Mouse (Mus musculus) E14TG2a.4 (cell line): ENCODE measurements at regions not wholly inside any gene's neighbourhood (a gene's known extent, or its start where the extent isn't known, plus 50 kb on each side); places are given as distances from the start of the nearest gene placed in this dataset.

Experiments used
- H3K27me3 ChIP-seq: 2 replicates; pipeline ENCODE4 v1.6.1; 2014; ENCODE audit warnings: low read length, control low read depth; ENCODE audit not compliant: insufficient read depth
- H3K36me3 ChIP-seq: 2 replicates; pipeline ENCODE4 v1.6.1; 2014; ENCODE audit warnings: low read length, control low read depth; ENCODE audit not compliant: insufficient read depth
- H3K4me1 ChIP-seq: replicated peaks from 2 replicates; pipeline ENCODE4 v1.6.1; 2014; ENCODE audit warnings: low read depth, low read length, control low read depth
- H3K4me3 ChIP-seq: replicated peaks from 2 replicates; pipeline ENCODE4 v1.5.1; 2014; ENCODE audit warnings: mild to moderate bottlenecking, low read length
- H3K9me3 ChIP-seq: 2 replicates; pipeline ENCODE4 v1.6.1; 2014; ENCODE audit warnings: low read length, control low read depth
- CTCF ChIP-seq: conservative IDR thresholded peaks from 2 replicates; pipeline ENCODE4 v1.5.1; 2014; ENCODE audit warnings: low read length
- NANOG ChIP-seq: IDR thresholded peaks from 2 replicates; pipeline ENCODE4 v1.6.1; 2014; ENCODE audit warnings: borderline replicate concordance, low read length, mixed read lengths
- POU5F1 ChIP-seq: IDR thresholded peaks from 2 replicates; pipeline ENCODE4 v1.6.1; 2014; ENCODE audit warnings: low read length, borderline replicate concordance

DNA sequence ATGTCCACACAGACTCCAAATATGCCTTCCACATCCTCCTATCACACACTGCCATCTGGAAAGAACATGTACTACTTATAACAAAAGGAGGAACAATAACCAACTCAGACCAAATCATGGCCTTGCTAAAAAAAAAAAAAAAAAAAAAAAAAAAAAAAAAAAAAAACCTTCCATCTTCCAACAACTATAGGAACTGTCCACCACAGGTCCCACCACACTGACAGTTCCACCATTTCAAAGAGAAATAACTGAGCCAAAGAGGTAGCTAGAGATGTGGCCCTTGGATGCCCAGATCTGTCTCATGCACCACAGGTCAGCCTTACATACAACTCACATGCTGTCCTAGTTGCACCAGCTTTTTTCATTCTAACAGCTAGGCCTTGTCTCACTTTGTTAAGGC, 97.1 kb downstream of the Tmem17 start:
- peaks cover 35% of the 10 kb centered on the region for H3K36me3 ChIP-seq
- peak overlapping the region; percentile 79 for H3K4me3 ChIP-seq
- TF ChIP-seq CTCF (no peak), NANOG (no peak), POU5F1 (no peak)
- H3K27me3 ChIP-seq = no peaks in the 10 kb centered on the region
- H3K9me3 ChIP-seq = peaks cover 42% of the 10 kb centered on the region
- peaks cover 89% of the 10 kb centered on the region for H3K4me1 ChIP-seq

DNA sequence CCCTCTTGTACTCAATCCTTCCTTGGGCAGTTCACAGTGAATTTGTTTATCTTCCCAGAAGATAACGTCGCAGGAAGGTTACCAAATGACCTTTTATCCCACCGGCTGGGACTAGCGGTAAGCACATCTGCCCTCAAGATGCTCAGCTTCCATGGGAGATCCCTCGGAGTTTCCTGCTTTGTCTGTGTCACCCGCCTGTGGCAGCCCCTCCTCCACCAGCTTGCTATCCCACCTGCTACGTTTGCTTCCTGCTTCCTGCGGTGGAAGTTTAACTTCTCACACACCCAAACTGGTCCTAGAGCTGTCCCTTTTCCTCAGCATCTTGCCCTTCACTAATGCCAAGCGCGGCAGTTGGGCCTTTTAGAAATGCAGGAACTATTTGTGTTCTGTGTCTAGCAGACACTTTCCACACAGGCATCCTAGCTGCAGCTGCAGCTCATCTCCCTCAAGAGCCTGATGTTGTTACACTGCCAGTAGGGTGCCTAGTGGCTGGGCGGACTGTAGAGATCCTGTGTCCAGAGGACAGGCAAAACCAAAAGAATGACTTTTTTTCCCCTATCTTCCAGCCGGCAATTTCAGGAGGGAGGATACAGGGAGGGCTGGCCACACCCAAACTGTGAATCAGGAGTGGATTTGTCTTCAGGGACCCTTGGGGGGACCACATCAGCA, 98.7 kb downstream of the Tmem17 start:
- H3K4me3 ChIP-seq = peak overlapping the region; percentile 79
- TF ChIP-seq NANOG = no peak
- no peak for TF ChIP-seq POU5F1
- no peak for TF ChIP-seq CTCF
- H3K4me1 ChIP-seq = peaks cover 87% of the 10 kb centered on the region
- no peaks in the 10 kb centered on the region for H3K27me3 ChIP-seq
- peaks cover 25% of the 10 kb centered on the region for H3K36me3 ChIP-seq
- H3K9me3 ChIP-seq = peaks cover 33% of the 10 kb centered on the region

DNA sequence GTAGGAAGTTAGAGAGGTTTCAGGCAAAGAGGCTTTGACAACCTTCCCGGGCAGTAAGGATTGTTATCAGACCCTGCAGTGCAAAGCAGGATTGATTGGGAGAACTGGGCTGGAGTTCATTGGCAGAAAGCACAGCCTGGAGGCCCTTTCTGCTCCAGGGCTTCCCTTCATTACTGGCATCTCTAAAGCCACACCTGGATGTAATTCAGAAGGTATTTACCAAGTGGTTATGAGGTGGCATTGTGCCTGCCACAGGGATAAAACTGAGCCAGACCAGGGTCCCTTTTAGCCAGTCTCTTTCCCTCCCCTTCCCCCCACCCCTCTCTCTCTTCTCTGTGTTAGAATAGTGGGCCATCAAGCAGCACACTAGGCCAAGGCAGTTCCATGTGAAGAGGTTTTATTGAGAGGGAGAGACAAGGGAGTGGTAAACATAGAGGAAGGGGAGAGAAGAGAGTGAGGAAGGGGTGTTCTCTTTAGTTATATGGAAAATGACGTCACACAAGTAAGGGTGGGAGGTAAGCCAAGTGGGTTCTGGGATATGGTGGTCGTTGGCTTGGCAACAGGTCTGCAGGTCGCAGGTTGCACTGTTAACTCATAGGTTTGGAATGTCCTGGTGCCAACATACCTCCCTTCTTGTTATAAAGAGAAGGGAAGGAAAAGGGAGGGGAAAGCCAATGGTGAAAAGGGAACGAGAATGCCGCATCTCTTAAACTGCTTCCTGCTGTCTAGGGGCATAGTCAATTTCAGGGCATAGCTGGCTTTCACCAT, 99.4 kb downstream of the Tmem17 start:
- Histone ChIP-seq H3K36me3 (peaks cover 18% of the 10 kb centered on the region), H3K9me3 (peaks cover 26% of the 10 kb centered on the region), H3K4me1 (peaks cover 86% of the 10 kb centered on the region), H3K4me3 (peak overlapping the region; percentile 79), H3K27me3 (no peaks in the 10 kb centered on the region)
- no peak for TF ChIP-seq POU5F1
- TF ChIP-seq CTCF = no peak
- TF ChIP-seq NANOG = no peak

DNA sequence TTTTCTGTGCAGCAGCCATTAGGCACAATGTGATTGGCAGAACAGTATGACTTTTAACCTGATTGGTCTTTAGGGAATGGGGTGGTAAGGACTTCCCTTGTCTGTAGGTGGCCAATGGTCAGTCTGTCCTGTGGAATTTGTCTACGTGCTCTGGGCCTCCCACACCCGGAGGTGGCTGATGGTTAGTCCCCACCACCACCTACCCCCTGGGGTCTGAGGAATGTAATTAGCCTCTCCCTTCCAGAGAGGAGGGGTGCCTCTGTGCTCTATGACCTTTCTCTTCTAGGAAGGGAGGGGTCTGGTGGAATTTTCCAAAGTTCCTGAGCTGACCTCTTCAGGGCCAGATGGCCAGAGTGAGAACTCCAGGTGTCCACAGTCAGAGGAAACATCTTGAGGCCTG, 101.6 kb downstream of the Tmem17 start:
- no peaks in the 10 kb centered on the region for H3K27me3 ChIP-seq
- no peak overlapping the region for H3K4me3 ChIP-seq
- H3K36me3 ChIP-seq = peaks cover 18% of the 10 kb centered on the region
- peaks cover 90% of the 10 kb centered on the region for H3K4me1 ChIP-seq
- TF ChIP-seq POU5F1 (no peak), NANOG (no peak), CTCF (no peak)
- peaks cover 26% of the 10 kb centered on the region for H3K9me3 ChIP-seq

GRCm38 (mm10) chr11:22617204-22617874, 105.5 kb downstream of the Tmem17 start:
- peaks cover 17% of the 10 kb centered on the region for H3K36me3 ChIP-seq
- no peaks in the 10 kb centered on the region for H3K27me3 ChIP-seq
- peaks cover 23% of the 10 kb centered on the region for H3K9me3 ChIP-seq
- H3K4me3 ChIP-seq = peak overlapping the region; percentile 54
- peaks cover 86% of the 10 kb centered on the region for H3K4me1 ChIP-seq
- TF ChIP-seq POU5F1 (no peak), NANOG (no peak), CTCF (peak; percentile 99)

- Histone ChIP-seq H3K4me3 (peak overlapping the region; percentile 67), H3K4me1 (peaks cover 75% of the 10 kb centered on the region), H3K36me3 (no peaks in the 10 kb centered on the region), H3K9me3 (no peaks in the 10 kb centered on the region), H3K27me3 (no peaks in the 10 kb centered on the region)
- TF ChIP-seq CTCF (no peak), NANOG (no peak), POU5F1 (no peak)
These were observed 109.2 kb downstream of the Tmem17 start for GRCm38 (mm10) chr11:22620912-22621705.

DNA sequence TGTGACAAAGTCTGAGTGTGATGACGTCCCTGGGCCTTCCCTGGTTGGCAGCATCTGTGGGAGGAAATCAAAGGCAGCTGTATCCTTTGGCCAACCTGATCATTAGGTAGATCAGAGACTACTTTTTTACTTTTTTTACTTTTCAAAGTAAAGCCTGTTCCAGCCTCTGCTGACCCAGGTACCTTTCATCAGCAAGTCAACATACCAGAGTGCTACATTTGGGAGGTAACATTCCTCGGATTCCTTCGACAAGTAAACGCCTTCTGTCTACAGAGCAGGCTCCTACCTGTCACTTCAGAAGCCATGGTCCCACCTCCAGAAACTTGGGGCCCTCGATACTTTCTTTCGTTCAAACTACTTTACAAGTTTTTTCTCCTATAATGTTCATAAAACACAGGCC, 110.0 kb downstream of the Tmem17 start:
- Histone ChIP-seq H3K27me3 (no peaks in the 10 kb centered on the region), H3K4me3 (peak overlapping the region; percentile 67), H3K36me3 (no peaks in the 10 kb centered on the region), H3K9me3 (no peaks in the 10 kb centered on the region), H3K4me1 (peaks cover 68% of the 10 kb centered on the region)
- TF ChIP-seq POU5F1 = no peak
- no peak for TF ChIP-seq CTCF
- TF ChIP-seq NANOG = no peak

DNA sequence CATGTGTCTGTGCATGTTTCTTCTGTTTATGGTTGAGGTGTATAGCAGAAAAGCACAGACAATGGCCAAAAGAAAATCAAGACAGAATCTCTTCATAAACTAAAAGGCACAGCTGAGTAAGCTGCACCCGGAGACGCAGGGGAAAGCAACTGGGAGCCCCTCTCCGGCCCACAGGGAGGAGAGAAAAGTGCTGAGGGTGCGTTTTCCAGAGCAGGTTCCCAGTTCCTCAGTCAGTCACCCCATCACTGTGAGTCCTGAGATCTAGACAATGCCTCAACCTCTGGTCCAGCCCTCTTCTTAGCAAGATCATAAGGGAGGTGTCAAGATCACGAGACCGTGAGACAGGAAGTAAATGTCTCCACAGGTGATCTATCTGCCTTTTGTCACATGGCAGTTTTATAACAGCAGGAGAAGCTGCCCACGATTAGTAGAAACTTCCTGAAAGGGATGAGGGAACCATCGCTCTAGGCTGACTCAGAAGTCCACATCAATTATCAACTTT, 110.7 kb downstream of the Tmem17 start:
- Histone ChIP-seq H3K36me3 (no peaks in the 10 kb centered on the region), H3K27me3 (no peaks in the 10 kb centered on the region), H3K4me1 (peaks cover 67% of the 10 kb centered on the region), H3K4me3 (peak overlapping the region; percentile 50), H3K9me3 (no peaks in the 10 kb centered on the region)
- peak; percentile 26; the same call in 1 of the 2 replicates for TF ChIP-seq NANOG
- no peak for TF ChIP-seq POU5F1
